Mouse (Mus musculus) left cerebral cortex, postnatal 4 days (tissue): ENCODE data around the gene Vezt. TPM values are rescaled to one million over a fixed set of nuclear protein-coding genes. Genes with fewer than 3 reads are reported as not detected.
A peak's percentile ranks its signal among the peaks of the same experiment; 100 is the strongest.

Source experiments
- DNase-seq: peaks from one replicate; pipeline ENCODE4 v3.0.0-alpha.2; 2022
- intact Hi-C: fragments of 180-260 bp; cut with DNase I; formaldehyde crosslinking; loops from one replicate; pipeline ENCODE4 v1.15.1; 2025
- total RNA-seq, 2 experiments: library from RNA; stranded (reverse); gene quantifications; 2 replicates each; pipeline ENCODE4 v1.2.3; 2021

Gene Vezt
- 100 to 1,000 TPM in 1 of 2 experiments, 10 to 100 TPM in 1; 96.2 to 106 TPM for total RNA-seq

DNA sequence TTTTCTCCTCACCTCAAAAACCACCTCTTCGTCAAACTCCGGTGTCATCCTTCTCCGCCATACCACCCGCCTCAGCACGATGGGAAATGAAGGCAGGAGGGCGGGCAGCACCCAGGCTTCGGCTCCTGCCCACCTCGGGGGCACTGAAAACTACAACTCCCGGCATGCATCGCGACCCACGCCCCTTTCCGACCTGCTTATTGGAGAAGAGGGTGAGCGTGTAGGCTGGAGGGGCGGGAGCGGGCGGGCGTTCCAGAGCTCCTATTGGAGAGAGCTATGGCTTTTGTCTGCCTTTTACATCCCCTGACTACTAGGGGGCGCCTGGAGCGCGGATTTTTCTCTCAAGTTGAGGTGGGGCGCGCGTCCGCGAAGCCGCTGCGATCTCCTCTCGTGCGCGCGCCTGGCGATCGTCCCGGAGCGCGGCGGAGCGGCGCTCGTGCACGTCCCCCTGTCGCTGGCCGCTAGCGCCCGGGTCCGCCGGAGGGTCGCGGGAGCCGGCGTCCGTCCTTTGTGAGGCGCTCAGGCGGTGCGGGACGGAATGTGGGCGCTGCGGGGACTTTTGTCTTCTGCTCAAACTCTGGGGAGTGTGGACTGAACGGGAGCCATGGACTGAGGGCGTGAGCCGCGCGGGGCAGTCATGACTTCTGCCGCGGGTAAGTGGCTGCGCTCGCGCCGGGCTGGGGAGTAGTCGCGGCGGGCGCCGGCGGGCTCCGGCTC, at the start of gene Vezt, which contains the start of gene Fgd6:
Vezt (minus strand) TSS at position 160 of the 717 bp plus-strand sequence.
Fgd6 (plus strand) TSS at position 344 of the 717 bp plus-strand sequence.
- peak; percentile 100 for DNase-seq
- intact Hi-C loops: loop anchor here (2.0 kb wide), 1 partner anchor 81 kb away; no protein-coding TSS in a partner anchor

DNA sequence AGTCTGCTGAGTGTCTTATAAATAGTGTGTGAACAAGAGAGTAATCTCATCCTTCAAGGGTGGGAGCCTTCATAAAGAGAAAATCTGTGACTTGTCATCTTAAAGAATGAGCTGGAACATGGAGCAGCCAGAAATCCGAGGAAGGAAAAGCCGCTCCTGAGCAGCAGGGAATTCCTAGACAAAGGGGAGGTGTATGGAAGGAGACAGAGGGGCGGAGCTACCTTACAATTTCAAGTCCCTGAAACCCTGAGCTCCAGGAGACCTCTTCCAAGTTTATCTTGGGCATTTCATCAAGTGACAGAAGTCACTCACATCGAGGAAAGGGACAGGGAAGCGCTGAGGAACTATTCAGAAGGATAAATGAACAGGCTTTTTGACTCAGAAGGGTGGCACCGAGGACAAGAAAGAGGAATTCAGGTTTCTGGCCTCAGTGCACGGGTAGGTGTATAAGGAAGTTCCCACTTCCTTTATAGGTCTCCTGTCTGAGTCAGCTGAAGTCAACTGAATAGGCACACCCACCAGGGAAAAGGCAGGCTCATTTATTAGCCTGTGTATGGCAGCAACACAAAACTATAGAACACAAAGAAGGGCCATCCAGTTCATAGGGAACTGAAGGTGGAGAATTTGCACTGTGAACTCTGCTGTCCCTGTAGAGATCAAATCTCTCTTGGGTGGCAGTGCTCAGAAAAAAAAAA, 46.6 kb upstream of the Vezt start:
- intact Hi-C loops: no loop called here
- DNase-seq: no peak

DNA sequence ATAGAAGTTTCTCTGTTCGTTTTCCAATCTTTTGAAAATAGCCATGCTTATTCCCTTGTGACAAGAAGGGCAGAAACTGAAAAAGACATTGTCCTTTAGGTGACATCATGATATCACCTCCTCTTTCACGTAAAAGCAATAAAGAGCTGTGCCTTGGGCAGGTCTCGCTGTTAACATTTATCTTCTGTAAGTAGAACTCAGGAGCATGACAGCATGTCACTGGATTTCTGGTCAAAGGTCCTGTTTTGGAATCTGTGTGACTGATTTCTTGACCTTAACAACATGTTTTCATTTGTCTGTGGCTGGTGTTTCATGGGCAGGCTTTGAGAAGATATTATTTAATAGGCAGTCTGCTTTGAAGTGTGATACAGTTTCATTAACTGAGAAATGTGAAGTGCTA, 45.1 kb upstream of the Vezt start:
- no peak for DNase-seq
- intact Hi-C loops: no loop called here

DNA sequence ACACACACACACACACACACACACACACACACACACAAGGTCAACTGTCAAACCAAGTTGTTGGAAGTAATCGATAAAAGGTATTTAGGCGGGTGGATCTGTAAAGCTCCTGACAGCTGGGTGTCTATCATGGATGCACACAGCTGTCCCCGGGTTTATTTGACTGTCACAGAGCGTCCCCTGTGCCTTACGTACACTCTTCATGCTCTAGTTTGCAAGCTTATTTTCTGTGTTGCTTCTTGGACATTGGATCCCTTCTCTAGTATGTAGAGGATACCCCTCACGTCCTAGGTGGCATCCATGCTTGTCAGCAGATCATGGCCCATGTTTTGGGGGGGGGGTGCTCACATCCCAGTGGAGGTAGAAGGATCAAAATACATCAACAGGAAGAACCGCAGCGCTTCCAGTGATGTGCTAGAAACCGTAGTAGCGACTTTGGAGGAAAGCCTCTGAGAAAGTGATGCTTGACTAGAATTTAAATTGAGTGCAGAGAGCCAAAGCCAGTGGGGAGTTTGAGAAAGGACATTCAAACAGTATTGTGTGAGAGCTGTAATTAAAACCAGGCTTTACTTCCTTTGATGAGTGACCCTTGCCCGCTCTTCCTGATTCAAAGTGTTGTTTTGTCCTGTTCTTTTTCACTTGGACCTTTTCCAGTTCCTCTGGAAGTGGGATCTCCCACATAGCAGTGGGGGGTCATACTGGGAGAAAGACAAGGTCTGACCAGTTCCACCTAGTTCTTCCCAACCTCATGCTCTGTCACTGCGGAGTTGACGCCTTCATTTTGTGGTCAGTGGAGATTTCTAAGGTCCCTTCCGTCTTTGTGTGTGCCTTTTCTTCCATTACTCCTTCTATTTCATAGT, 41.6 kb upstream of the Vezt start:
- DNase-seq: no peak

DNA sequence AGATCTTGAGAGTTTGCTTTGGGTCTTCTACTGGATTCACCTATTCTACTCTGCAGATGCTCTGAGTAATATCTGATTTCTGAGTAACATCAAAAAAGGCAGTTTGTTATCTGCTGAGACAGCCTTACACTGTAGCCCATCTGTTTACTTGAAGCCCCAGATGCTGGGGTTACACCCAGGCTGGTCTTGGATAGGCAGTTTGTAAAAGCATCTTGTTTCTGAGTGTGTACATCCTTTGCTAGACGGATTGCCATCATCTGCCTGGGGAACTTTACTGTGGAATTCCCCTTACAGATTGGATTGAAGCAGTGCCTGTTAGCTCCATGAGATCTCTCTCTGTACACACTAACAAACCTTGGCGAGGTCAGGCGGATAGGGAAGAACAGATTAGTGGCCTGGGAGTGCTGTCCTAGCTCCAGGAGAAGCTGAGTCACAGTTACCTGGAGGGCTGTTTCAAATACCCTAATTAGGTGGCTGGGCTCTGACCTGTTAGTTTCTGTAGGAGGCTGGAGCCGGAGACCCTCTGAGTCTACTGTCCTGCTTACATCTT, 37.4 kb upstream of the Vezt start:
- DNase-seq: no peak
- intact Hi-C loops: no loop called here

More for the DNA sequence above, 41.6 kb upstream of the Vezt start:
- intact Hi-C loops: no loop called here

DNA sequence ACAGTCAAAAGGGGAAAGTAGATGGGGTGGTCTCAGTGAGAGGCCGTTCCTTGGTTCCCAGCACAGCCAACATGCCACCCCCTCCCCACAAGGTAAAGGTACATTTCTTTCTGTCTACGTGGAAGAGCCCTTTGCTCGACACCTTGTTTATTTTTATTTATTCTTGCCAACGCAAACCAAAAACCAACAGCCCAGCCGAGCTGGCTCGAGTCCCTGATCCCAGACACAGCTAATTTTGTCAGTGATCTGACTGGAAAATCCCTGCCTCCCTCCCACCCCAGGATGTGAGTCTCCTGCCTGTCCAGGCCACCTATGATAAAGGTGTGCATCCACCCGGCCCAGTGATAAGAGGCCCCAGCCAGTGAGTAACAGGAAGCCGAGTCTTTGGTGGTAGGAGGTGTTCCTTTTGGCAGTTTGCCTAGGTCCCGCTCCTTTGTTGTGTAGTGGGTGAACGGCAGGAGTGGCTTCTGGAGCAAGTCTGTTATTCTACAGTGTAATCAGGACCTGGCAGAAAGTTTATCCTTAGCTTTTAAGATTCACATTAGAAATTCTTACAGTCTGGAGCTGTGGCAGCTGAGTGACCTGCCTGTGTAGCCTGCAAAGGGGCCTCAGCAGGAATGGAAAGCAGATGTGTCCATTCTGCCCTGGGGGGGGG, 36.8 kb upstream of the Vezt start:
- peak; percentile 19 for DNase-seq
- intact Hi-C loops: no loop called here

DNA sequence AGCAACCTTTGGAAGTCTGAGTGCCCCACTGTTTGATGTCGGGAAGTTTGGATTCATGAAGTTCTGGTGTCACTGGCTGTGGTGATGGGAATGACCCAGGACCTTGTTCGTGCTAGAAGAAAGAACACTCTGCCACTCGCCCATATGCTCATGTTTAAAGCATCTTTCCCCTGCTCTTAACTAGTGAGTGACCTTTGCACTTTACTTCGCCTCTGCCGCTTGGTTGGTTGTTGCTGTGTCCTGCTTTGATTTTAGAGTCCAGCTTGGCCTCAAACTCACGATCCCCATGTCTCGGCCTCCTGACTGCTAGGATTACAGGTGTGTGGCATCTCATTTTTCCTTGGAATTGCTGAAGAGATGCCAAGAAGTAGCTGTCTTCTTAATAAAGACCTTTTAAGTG, 36.0 kb upstream of the Vezt start:
- no peak for DNase-seq
- intact Hi-C loops: no loop called here

DNA sequence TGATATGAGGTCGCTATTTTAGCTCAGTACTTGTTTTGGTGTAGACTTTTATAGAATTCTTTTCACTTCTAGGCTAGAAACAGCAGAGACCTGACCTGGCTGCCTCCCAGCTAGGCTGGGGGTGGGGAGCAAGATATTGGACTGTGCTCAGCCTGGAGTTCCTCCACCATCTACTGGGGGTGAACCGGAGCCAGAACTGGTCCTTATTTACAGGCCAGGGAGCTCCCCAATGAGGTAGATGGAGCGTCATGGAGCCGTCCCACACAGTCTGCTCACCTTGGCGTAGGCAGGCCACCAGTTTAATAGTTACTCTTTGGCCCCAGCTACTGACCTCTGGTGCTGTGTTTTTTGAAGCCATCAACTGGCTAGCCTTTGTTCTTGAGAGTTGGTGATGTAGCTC, 33.1 kb upstream of the Vezt start:
- intact Hi-C loops: no loop called here
- peak; percentile 12 for DNase-seq

DNA sequence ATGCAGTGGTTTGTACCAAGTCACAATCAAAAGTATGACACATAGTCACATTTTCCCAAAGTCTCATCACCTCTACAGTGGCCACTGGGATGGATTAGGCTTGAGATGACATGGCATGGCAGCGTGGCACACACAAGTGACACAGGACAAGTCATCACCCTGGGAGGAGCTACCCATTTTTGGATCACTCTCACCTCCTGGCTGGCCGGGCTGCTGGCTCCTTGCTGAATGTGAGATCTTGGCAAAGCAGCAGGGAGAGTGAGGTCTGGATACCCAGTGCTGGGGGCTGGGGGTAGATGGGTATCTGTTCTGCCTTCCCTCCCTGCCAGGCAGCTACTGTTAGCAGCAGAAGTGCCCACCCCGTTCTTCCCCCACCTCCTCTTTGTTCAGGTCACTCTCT, 31.3 kb upstream of the Vezt start:
- intact Hi-C loops: no loop called here

DNA sequence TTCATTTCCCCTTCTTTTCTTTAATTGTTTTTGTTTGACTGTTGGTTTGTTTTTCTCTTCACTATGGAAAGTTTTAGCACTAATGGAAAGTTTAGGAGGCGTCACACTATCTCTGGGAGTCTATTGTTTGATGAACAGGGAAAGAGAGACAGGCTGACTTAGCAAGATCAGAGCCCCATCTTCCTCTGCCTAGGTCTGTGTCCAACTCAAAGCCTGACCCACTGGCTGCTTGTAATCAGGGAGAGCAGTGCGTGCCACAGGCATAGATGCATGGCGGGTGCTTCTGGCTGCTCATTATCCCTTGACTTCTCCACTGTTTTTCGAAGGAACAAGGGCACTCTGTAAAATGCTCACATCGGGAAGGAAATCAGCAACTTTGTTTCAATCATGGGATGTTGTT, 26.7 kb upstream of the Vezt start:
- DNase-seq: no peak
- intact Hi-C loops: no loop called here

More for the DNA sequence above, 31.3 kb upstream of the Vezt start:
- DNase-seq: peak; percentile 15

DNA sequence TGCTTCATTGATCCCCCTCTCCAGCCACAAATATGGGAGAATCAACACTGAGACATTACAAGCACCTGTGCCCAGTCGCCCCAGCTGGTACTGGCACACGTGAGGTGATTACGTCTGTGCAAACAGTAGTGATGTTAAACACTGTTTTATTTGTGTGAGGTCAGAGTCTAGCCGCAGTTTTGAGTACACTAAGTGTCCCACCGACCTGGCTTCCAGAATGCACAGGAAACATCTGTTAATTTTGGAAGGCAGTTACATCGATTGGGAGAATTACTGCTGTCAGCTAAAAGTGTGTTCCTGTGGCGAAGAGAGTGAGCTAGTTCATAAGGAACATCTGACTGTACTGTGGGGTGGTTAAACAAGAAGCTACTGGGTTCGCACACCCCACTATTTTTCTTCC, 24.6 kb upstream of the Vezt start:
- intact Hi-C loops: no loop called here
- no peak for DNase-seq

DNA sequence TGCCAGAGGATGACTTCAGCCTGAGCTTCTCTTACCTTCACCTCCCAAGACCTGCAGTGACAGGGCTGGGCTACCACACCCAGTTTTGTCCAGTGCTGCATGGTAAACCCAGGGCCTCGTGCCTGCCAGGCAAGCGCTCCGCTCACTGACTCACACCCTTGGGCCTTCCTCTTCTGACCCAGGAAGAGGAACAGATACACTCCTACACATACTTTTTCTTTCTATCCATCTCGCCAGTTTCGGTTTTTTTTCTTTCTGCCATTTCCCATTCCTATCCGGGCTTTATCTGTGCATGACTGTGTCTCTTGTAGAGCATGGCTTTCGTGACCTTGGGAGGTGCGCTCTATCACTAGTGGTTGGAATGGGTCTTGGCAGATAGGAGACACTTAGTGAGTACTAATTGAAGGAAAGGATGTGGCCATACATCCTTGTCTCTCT, 24.0 kb upstream of the Vezt start:
- intact Hi-C loops: no loop called here
- no peak for DNase-seq

DNA sequence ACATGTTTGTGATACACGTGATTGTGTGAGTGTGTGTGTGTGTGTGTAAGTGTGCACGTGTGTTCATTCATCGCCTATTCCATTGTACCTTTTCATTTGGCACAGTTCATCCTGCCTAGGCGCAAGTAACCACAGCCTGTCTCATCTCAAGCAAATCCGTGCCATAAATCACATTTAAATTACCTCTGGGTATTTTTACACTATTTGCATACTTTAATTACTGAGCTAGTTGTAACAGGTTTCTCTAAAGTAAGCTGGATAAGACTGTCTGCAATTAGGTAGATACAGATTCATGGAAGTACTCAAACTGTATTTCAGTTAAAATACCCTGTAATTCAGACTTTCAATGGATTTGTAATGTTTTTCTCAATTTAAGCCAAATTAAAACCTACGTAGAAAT, 20.9 kb upstream of the Vezt start:
- intact Hi-C loops: no loop called here
- DNase-seq: no peak

DNA sequence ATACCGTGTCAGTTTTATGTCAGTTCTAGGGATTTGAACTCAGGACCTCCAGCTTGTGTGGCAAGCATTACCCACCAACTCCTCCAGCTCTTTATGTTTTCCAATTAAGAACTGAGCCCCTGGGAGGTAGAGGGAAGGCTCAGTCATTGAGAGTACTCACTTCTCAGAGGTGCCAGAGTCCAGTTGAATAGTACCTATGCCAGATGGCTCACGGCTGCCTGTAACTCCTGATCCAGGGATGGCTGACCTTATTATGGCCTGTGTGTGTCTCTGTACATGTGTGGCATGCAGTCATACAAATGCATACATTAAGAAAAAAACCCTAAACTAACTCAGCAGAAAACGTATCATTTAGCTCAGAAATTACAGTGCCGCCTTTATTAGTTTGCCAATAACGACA, 15.1 kb upstream of the Vezt start:
- DNase-seq: no peak
- intact Hi-C loops: no loop called here

DNA sequence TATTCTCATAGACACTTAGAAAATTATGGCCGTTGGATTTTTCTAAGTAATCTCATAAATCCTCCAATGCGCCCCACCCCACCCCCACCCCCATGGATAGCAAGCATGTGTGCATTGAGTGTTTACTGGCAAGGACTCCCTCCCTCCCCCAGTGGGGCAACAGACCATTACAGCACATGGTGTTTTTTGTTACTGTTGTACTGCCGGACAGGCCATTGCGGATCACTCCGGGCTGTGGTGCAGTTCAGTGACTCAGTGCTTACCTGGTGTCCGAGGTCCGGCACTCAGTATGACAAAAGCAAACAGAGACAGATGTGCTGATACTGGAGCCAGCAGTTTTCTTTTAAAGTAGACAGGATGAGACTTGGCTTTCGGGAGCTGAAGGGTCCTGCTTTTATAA, 13.5 kb upstream of the Vezt start:
- peak; percentile 14 for DNase-seq
- intact Hi-C loops: no loop called here

DNA sequence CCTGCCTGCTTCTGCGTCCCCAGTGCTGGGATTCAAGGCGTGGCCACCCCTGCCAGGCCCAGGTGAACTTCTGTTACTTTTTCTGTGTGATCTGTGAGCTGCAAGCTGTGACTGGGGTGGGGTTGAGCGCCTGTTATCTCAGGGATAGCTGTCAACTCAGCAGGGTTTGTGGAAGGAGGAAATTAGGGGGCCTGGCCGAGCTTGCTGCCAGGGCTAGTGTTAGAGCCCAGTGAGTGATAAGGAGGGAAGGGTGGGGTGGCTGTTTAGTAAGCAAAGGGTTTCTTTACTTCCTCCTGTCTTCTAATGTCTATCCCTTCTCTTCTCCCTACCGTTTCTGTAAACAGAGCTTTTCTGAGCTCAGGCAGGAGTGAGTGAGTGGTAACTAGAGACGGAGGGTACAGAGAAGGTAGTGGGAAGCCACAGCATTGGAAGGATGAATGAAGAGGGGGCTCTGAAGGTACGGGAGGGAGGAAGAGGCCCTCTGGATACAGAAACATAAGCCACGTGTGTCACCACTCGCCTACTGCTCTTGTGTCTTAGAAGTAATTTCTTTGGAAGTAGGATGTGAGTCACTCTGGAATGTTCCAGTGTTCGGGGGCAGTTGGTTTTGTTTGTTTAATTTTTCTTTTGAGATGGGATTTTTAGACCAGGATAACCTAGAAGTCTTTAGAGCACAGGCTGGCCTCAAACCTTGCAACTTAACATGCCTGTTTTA, 12.4 kb upstream of the Vezt start:
- DNase-seq: no peak
- intact Hi-C loops: no loop called here

DNA sequence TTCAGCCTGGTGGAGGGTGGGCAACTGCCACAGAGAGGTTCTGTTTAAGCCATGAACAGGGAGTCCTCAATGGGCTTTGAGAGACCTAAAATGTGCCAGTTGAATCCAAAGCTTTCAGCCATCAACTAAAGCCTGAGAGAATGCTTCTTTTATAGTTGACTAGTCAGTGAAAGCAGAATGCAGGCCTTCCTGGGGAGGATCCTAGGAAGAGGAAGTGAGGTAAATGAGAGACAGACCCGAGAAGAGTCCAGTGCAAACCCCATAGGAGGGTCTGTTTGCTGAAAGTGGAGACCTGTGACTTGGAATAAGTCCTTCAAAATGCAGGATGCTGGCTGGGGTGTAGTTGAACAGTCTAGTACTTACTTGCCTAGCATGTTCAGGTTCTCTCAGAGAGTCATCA, 11.4 kb upstream of the Vezt start:
- DNase-seq: no peak
- intact Hi-C loops: no loop called here

DNA sequence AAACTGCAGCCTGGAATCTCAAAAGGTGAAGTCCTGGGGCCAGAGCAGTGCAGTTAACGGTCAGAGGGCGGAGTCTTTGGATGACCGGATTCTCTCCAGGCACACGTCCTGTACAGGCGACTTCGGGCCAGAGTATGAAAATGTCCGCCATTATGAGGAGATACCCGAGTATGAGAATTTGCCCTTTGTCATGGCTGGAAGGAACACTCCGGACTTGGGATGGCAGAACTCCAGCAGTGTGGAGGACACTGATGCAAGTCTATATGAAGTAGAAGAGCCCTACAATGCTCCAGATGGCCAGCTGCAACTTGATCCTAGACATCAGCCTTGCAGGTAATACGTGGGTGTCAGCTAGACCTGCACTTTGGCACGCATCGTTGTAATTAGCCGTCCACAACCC, 9.7 kb upstream of the Vezt start:
- no peak for DNase-seq
- intact Hi-C loops: no loop called here

DNA sequence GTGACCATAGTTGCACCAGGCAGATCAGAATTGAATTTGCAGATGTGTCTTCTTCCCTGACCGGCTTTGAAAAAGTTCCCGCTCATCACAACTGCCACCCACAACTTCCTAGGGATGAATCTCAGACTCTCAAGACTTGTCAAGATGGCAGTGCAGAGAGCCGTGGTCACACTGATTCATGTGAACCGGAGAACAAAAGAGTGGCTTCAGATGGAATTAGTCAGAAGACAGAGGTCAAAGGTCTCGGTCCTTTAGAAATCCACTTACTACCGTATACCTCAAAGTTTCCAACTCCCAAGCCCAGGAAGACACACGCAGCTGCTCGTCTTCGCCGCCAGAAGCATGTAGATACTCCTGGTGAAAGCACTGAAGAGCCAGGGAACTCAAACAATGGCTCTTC, 8.3 kb upstream of the Vezt start:
- intact Hi-C loops: no loop called here
- DNase-seq: no peak
